Mouse (Mus musculus) stomach, postnatal 0 days (tissue): ENCODE data around the gene Defb21.

Experiments used
- CTCF ChIP-seq: IDR thresholded peaks from 2 replicates; pipeline ENCODE4 v1.5.1; 2016; ENCODE audit warnings: antibody characterized with exemption, low read depth, mild to moderate bottlenecking, moderate library complexity
- EP300 ChIP-seq: optimal IDR thresholded peaks from 2 replicates; pipeline ENCODE3; 2016; ENCODE audit warnings: antibody characterized with exemption

GRCm38 (mm10) chr2:152607746-152608145 lies 35.2 kb downstream of the Defb21 start:
- TF ChIP-seq CTCF, result no peak
- TF ChIP-seq EP300, result no peak
